Mouse (Mus musculus): ENCODE measurements around the gene Meiob. TPM values are rescaled to one million over a fixed set of nuclear protein-coding genes. Genes with fewer than 3 reads are reported as not detected.
A peak's percentile ranks its signal among the peaks of the same experiment; 100 is the strongest.

Meiob gene
- polyA plus RNA-seq, 1 experiment from 2014 or later = 0.10 TPM

DNA sequence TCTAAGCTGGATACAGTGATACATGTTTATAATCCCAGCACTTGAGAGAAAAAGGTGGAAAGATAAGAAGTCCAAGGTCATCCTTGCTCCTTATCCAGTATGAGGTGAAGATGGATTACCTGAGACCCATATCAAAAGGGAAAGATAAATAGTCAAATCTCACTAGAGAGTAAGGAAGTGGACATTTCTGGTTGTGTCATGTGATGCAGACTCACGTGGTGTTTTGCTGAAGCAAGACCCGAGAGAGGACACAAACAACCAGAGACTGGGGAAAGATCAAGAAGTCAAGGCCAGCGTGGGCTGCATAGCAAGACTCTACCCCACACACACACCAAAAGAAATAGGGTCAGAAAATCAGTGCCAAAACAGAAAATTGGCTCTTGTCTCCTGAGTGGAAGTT is 7.1 kb upstream of the Meiob start:
- no peak overlapping the region for H3K4me3 ChIP-seq (ENCODE audit: low read depth, low read length)
- no peak overlapping the region for H3K4me2 ChIP-seq (replicated peaks; ENCODE audit: low read depth)
- no peaks in the 10 kb centered on the region for H3K36me3 ChIP-seq (ENCODE audit: control insufficient read depth, insufficient read depth)
- H3K27ac ChIP-seq (ENCODE audit: low read depth, low read length) = no peak overlapping the region
- H3K27me3 ChIP-seq (replicated peaks; ENCODE audit: control insufficient read depth, insufficient read depth, low read length) = no peaks in the 10 kb centered on the region
- H3K9ac ChIP-seq (ENCODE audit: low read depth, low read length) = no peak overlapping the region
- no peak for ATAC-seq
- H3K4me1 ChIP-seq (replicated peaks; ENCODE audit: control insufficient read depth, insufficient read depth, low read length) = no peaks in the 10 kb centered on the region
- TF ChIP-seq CTCF (IDR thresholded peaks at IDR 0.05; ENCODE audit: low read depth) = no peak
- WGBS = 49% methylated on average over 3 of the region's 3 CpGs
- no peaks in the 10 kb centered on the region for H3K9me3 ChIP-seq (ENCODE audit: control insufficient read depth)

DNA sequence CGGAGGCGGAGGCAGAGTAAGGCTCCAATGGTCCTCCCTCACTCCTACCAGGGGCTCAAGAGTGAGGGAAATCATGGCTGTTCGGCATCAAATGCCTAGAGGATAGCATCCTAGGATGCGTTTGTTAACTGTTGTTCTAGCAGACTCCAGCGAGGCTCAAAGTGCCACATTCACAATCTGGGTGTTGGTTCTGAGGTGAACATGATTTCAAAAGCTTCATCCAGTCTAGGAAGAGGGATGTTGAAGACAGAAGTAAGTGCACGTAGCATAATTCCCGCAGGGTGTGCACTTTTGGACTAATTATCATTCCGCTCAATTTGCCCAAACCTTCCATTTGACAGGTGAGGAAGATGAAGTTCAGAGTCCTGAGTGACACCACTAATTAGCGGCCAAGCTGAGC is 5.9 kb upstream of the Meiob start:
- Histone ChIP-seq H3K9me3 (ENCODE audit: control insufficient read depth) (no peaks in the 10 kb centered on the region), H3K4me1 (replicated peaks; ENCODE audit: control insufficient read depth, insufficient read depth, low read length) (no peaks in the 10 kb centered on the region), H3K9ac (ENCODE audit: low read depth, low read length) (no peak overlapping the region), H3K4me2 (replicated peaks; ENCODE audit: low read depth) (no peak overlapping the region), H3K27ac (ENCODE audit: low read depth, low read length) (no peak overlapping the region), H3K4me3 (ENCODE audit: low read depth, low read length) (no peak overlapping the region), H3K27me3 (replicated peaks; ENCODE audit: control insufficient read depth, insufficient read depth, low read length) (no peaks in the 10 kb centered on the region), H3K36me3 (ENCODE audit: control insufficient read depth, insufficient read depth) (no peaks in the 10 kb centered on the region)
- no peak for TF ChIP-seq CTCF (IDR thresholded peaks at IDR 0.05; ENCODE audit: low read depth)
- WGBS = 60% methylated on average over 9 of the region's 9 CpGs
- ATAC-seq = no peak

DNA sequence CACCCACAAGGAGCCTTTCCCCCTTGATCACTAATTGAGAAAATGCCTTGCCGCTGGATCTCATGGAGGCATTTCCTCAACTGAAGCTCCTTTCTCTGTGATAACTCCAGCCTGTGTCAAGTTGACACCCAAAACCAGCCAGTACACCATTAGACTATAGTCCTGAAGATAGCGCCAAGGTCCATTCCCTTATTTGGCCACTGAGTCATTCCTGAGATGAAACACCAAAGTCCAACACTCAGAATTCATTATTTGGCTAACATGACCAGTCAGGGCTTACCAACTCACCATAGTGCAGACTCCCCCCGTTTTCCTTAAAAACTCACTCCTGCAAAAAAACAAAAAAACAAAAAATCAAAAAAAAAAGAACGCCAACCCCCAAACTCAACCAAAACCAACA is 4.6 kb upstream of the Meiob start:
- H3K27ac ChIP-seq (ENCODE audit: low read depth, low read length) = no peak overlapping the region
- WGBS = 82% methylated on average over 4 of the region's 4 CpGs
- no peaks in the 10 kb centered on the region for H3K4me1 ChIP-seq (replicated peaks; ENCODE audit: control insufficient read depth, insufficient read depth, low read length)
- H3K4me3 ChIP-seq (ENCODE audit: low read depth, low read length) = no peak overlapping the region
- TF ChIP-seq CTCF (IDR thresholded peaks at IDR 0.05; ENCODE audit: low read depth) = no peak
- peaks cover 4% of the 10 kb centered on the region; the same call in 1 of the 2 replicates for H3K27me3 ChIP-seq (replicated peaks; ENCODE audit: control insufficient read depth, insufficient read depth, low read length)
- no peaks in the 10 kb centered on the region for H3K36me3 ChIP-seq (ENCODE audit: control insufficient read depth, insufficient read depth)
- no peak overlapping the region for H3K4me2 ChIP-seq (replicated peaks; ENCODE audit: low read depth)
- ATAC-seq = no peak
- no peaks in the 10 kb centered on the region for H3K9me3 ChIP-seq (ENCODE audit: control insufficient read depth)
- H3K9ac ChIP-seq (ENCODE audit: low read depth, low read length) = no peak overlapping the region

- no peaks in the 10 kb centered on the region for H3K9me3 ChIP-seq (ENCODE audit: control insufficient read depth)
- WGBS = 50% methylated on average over 3 of the region's 3 CpGs
- peak; percentile 16; the same call in 1 of the 2 replicates for TF ChIP-seq CTCF (IDR thresholded peaks at IDR 0.05; ENCODE audit: low read depth)
Measured at GRCm38 (mm10) chr17:24800524-24800923, 3.6 kb upstream of the Meiob start.

GRCm38 (mm10) chr17:24811211-24811610 is 7.1 kb downstream of the Meiob start:
- Histone ChIP-seq H3K27ac (ENCODE audit: low read depth, low read length) (no peak overlapping the region), H3K9me3 (ENCODE audit: control insufficient read depth) (no peaks in the 10 kb centered on the region), H3K36me3 (ENCODE audit: control insufficient read depth, insufficient read depth) (no peaks in the 10 kb centered on the region), H3K27me3 (replicated peaks; ENCODE audit: control insufficient read depth, insufficient read depth, low read length) (peaks cover 5% of the 10 kb centered on the region; the same call in 1 of the 2 replicates), H3K9ac (ENCODE audit: low read depth, low read length) (no peak overlapping the region), H3K4me2 (replicated peaks; ENCODE audit: low read depth) (no peak overlapping the region), H3K4me3 (ENCODE audit: low read depth, low read length) (no peak overlapping the region), H3K4me1 (replicated peaks; ENCODE audit: control insufficient read depth, insufficient read depth, low read length) (no peaks in the 10 kb centered on the region)
- no peak for ATAC-seq
- 77% methylated on average over 3 of the region's 3 CpGs for WGBS
- TF ChIP-seq CTCF (IDR thresholded peaks at IDR 0.05; ENCODE audit: low read depth) = no peak

More at GRCm38 (mm10) chr17:24800524-24800923, 3.6 kb upstream of the Meiob start:
- no peak overlapping the region for H3K4me2 ChIP-seq (replicated peaks; ENCODE audit: low read depth)
- H3K27ac ChIP-seq (ENCODE audit: low read depth, low read length) = no peak overlapping the region
- ATAC-seq = no peak
- H3K9ac ChIP-seq (ENCODE audit: low read depth, low read length) = no peak overlapping the region
- no peak overlapping the region for H3K4me3 ChIP-seq (ENCODE audit: low read depth, low read length)
- H3K4me1 ChIP-seq (replicated peaks; ENCODE audit: control insufficient read depth, insufficient read depth, low read length) = no peaks in the 10 kb centered on the region
- H3K36me3 ChIP-seq (ENCODE audit: control insufficient read depth, insufficient read depth) = no peaks in the 10 kb centered on the region
- H3K27me3 ChIP-seq (replicated peaks; ENCODE audit: control insufficient read depth, insufficient read depth, low read length) = peaks cover 7% of the 10 kb centered on the region; the same call in 1 of the 2 replicates

DNA sequence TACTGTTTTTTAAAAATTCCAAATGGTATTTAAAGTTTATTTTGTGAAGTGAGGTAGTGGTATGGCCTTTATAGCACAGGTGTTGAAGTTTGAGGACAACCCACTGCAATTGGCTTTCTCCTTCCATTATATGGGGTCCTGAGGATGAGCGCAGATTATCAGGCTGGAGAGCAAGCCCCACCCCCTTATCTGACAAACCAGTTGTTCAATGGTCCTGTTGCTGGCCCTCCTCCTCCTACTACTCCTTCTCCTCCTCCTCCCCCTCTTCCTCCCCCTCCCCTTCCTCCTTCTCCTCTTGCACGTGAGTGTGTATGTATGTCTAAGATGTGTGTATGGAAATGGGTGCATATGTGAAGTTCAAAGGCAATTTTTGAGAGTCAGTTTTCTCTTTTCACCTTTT is 8.1 kb downstream of the Meiob start:
- no peak overlapping the region for H3K9ac ChIP-seq (ENCODE audit: low read depth, low read length)
- H3K4me2 ChIP-seq (replicated peaks; ENCODE audit: low read depth) = no peak overlapping the region
- H3K4me1 ChIP-seq (replicated peaks; ENCODE audit: control insufficient read depth, insufficient read depth, low read length) = no peaks in the 10 kb centered on the region
- H3K27me3 ChIP-seq (replicated peaks; ENCODE audit: control insufficient read depth, insufficient read depth, low read length) = no peaks in the 10 kb centered on the region
- no peak for TF ChIP-seq CTCF (IDR thresholded peaks at IDR 0.05; ENCODE audit: low read depth)
- 34% methylated on average over 2 of the region's 2 CpGs for WGBS
- no peaks in the 10 kb centered on the region for H3K9me3 ChIP-seq (ENCODE audit: control insufficient read depth)
- H3K27ac ChIP-seq (ENCODE audit: low read depth, low read length) = no peak overlapping the region
- no peak for ATAC-seq
- H3K4me3 ChIP-seq (ENCODE audit: low read depth, low read length) = no peak overlapping the region
- H3K36me3 ChIP-seq (ENCODE audit: control insufficient read depth, insufficient read depth) = no peaks in the 10 kb centered on the region

- Histone ChIP-seq H3K9me3 (ENCODE audit: control insufficient read depth) (no peaks in the 10 kb centered on the region), H3K4me1 (replicated peaks; ENCODE audit: control insufficient read depth, insufficient read depth, low read length) (no peaks in the 10 kb centered on the region), H3K4me2 (replicated peaks; ENCODE audit: low read depth) (no peak overlapping the region), H3K27ac (ENCODE audit: low read depth, low read length) (no peak overlapping the region), H3K27me3 (replicated peaks; ENCODE audit: control insufficient read depth, insufficient read depth, low read length) (no peaks in the 10 kb centered on the region), H3K4me3 (ENCODE audit: low read depth, low read length) (no peak overlapping the region), H3K9ac (ENCODE audit: low read depth, low read length) (no peak overlapping the region), H3K36me3 (ENCODE audit: control insufficient read depth, insufficient read depth) (no peaks in the 10 kb centered on the region)
- no peak for ATAC-seq
- WGBS = 81% methylated on average over 5 of the region's 5 CpGs
- no peak for TF ChIP-seq CTCF (IDR thresholded peaks at IDR 0.05; ENCODE audit: low read depth)
Measured at GRCm38 (mm10) chr17:24815256-24815655, 11.2 kb downstream of the Meiob start.
